Mouse (Mus musculus): ENCODE data around the gene Tnnc2.

The Tnnc2 gene

DNA sequence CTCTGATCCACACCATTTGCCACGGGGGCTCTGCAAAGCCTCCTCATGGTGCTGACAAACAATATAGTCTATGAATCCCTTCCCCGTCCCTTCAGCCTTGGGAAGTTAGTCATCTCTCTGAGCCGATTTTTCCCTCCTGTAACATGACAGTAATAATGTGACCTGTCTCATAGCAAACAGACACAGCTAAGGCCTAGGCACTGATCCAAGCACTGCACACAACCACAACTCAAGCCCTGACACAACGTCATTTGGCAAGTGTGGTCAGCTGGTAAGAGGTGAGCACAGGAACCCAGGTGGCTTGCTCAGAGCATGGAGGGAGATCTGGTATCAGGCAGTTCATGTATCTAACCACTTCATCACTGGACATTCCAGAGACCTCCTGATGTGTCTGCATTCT lies 16.1 kb upstream of the Tnnc2 start:
- DNase-seq (ENCODE audit: low spot score) = no peak

DNA sequence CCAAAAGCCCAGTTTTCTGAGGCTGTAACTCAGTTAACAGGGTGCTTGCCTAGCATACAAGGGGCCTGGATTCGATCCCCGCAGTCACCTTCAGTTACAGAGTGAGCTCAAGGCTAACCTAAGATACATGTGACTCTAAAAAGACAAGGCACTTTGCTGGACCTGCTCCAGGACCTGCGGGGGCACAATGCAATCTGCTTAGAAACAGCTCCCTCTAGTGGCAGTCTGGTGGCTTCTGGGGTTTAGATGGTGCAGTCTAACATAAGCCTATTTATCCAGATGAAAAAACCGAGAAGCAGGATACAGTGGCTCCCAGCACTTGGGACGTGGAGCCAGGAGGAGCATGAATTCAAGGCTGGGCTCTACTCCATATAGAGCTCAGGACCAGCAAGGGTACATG lies 14.5 kb upstream of the Tnnc2 start:
- DNase-seq (ENCODE audit: low spot score) = peak; percentile 92

DNA sequence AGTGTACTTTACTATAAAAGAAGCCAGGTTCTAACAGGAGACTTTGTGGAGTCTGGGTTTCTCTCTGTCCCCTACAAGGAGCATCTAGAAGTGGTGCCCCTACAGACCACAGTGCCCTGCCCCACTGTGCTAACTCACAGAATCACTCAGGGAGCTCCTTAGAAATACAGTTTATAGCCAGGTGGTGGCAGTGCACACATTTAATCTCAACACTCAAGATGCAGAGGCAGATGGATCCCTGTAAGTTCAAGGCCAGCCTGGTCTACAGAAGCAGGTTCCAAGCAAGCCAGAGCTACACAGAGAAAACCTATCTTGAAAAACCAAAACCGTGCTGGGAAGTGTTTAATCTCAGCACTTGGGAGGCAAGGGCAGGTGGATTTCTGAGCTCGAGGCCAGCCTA lies 14.0 kb upstream of the Tnnc2 start:
- DNase-seq (ENCODE audit: low spot score) = peak; percentile 48

DNA sequence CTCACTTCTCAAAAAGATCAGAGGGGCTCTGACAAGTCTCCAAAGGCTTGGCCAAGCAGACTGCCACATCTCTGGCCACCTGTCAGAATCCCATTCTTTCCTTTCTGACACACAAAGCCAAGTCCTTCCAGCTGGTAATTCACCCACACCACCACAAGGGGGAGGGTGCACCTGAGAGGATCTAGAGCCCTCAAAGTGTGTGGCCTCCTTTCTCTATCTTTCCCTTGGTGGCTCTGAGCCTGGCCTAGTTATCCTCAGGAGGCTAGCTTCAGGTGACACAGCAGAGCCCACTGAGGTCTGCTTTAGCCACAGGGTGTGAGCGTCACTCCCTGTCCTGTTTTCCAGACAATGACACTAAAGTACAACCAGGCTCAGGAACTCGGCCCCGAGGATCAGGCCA lies 13.5 kb upstream of the Tnnc2 start:
- DNase-seq (ENCODE audit: low spot score) = peak; percentile 77

DNA sequence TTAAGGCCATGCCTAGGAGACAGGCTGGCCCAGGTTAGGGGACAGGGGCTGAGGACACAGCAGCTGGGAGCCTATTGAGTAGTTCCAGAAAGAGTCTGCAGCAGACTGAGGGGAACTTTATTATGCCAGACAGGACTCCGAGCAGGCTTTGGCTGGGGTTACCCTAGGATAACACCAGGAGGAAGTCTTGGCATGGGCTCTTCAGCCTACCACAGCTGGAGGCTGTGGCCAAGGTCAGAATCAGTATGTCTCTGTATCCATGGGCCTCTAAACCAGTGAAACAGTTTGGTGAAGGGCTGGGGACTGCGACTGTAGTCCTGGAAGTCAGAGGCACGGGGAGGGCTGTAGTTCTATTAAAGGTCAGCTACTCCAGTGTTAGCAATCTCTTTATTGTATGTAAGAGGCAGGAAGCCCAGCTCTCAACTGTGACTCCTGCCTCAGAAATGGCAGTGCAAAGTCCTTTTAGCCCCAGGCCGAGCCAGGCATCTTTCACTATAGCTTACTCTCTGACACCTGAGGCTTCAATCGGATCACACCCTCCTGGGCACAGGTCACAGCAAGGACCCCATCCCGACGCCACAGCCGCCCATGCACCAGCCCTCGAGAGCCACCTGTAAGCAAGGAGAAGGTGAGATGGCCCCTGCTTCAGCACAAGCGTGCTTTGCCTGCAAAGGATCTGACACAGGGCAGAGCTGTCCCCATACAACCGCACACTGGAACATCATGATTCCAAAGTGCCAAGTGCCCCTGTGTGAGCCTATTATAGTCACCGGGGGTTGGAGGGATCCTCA lies 12.8 kb upstream of the Tnnc2 start:
- peak; percentile 49 for DNase-seq (ENCODE audit: low spot score)

DNA sequence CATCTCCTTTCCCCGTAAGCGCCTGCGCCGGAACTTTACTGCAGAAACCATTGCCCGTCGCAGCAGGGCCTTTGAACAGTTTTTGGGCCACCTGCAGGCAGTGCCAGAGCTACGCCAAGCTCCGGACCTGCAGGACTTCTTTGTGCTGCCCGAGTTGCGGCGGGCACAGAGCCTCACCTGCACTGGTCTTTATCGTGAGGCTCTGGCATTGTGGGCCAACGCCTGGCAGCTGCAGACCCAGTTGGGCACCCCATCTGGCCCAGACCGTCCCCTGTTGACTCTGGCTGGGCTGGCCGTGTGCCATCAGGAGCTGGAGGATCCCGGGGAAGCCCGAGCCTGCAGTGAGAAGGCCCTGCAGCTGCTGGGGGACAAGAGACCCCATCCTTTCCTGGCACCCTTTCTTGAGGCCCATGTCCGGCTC lies 12.1 kb upstream of the Tnnc2 start:
- DNase-seq (ENCODE audit: low spot score) = peak; percentile 68

DNA sequence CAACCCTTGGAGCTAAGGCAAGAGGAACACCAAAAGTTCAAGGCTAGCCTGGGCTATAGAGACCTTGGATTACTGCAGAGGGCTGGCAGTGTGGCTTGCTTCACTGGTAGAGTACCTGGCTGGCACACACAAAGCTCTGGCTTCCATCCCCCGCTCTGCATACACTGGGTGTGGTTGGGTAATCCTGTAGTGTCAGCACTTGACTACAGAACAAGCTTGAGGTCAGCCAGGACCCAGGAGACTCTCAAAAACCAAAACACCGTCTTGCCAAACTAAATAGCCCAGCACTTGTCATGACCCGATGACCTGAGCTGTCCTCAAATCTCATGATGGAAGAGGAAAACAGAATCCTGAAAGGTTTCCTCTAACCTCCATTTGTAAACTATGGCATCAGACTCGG lies 10.7 kb upstream of the Tnnc2 start:
- no peak for DNase-seq (ENCODE audit: low spot score)

DNA sequence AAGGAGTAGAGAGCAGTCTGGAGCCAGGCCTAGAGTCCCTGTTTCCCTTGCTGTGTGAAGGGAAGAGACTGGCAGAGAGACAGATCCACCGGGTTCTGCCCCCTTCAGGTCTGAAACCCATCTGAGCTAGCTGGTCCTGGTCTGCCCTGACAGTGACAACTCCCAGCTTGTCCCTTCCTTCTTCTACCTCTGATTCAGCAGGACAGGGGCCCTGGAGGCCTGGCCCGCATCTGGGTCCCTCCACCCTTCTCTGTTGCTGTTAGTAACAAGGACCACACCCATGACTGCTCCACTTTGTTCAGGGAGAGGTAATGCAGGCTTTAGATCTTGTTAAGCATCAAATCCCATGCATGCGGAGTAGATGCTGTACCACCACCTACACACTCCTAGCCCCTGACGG lies 8.6 kb upstream of the Tnnc2 start:
- no peak for DNase-seq (ENCODE audit: low spot score)

DNA sequence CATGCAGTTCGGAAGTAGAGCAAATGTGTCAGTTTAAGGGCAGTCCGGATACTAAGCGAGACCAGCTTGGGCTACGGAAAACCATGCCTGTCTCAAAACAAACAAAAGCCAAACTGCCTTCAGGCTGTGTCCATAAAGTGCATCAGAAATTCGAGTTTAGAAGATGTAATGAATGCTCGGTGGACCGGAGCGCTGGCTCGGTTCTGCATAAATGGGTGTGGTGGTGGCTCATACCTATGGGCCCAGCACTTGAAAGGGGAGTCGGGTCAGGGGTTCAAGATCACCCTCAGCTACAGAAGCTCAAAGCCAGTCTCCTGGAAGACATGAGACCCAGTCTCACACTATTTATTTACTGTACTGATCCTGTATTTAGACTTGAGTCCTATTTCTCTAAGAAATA lies 8.0 kb upstream of the Tnnc2 start:
- DNase-seq (ENCODE audit: low spot score) = no peak

DNA sequence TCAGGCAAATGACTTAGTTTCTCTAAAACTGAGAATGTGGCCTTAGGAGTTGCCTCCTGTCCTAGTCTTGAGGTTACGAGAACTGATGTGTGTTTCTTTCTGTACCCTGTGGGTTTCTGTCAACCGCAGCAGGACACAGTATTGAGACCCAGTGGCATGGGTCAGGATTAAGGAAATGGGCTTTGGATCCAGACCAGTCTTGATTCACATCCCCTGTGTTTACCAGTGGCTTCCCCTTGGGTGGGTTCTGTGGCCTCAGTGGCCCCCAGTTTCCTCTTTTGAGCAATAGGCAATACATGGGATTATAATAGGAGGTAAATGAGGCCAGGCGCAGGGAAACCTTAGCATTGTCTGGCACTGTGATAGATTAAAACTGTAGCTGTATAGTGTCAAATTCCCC lies 7.3 kb upstream of the Tnnc2 start:
- no peak for DNase-seq (ENCODE audit: low spot score)

DNA sequence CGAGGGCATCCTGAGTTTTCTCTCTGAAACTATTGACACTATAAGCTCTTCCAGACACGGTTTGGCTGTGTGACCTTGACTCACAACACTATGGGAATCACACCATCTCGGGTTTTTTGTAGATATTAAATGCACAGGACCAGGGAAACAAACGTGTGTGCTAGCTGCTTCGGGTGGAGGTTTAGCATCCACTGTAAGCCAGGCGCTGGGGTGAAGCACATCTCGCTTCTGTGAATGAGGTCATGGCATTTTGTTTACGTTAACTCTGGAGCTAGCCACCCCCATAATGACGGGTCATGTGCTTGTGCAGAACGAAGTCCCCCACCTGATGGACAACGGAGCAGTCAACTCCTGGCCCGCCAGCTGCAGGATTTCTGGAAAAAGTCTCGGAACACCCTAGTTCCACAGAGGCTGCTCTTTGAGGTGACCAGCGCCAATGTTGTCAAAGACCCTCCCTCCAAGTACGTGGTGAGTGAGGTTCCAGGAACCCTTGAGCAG lies 6.7 kb upstream of the Tnnc2 start:
- DNase-seq (ENCODE audit: low spot score) = peak; percentile 47

DNA sequence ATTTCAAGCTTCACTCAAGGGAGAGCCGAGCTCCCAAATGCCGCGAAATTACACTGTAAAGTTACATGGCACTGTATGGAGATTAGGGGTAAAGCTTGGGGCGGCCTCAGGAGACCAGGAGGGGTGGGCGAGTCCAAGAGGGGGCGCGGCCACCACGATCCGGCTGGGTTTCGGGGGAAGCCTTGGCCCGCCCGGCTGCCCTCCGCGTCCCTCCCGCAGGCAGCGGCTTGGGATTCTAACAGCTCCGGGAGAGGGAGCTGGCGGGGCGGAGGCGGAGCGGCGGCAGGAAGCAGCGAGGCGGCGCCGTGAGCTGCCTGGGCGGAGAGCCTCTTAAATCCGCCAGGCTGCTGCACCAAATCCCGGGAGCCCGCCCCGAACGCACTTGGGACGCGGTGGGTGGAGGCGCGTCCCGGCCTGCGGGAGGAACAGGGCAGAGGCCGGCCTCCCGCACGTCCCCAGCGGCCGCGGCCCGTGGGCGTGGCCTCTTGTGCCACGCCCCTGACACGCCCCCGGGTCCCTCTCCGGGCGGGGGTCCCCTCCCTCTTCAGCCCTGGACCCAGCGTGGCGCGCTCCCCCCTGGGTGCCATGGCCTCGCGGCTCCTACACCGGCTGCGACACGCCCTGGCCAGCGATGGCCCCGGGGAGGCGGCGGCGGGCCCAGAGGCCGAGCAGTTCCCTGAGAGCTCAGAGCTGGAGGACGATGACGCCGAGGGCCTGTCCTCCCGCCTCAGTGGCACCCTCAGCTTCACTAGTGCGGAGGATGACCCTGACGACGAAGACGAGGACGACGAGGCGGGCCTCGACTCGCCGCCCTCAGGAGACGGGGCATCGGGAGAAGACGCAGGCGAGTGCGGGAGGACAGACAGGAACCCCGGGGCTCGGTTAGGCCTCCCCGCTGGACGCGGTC lies 6.0 kb upstream of the Tnnc2 start, which contains the start of gene Snx21:
Snx21 (plus strand) TSS at position 343 of the 907 bp plus-strand sequence.
- peak; percentile 92 for DNase-seq (ENCODE audit: low spot score)

DNA sequence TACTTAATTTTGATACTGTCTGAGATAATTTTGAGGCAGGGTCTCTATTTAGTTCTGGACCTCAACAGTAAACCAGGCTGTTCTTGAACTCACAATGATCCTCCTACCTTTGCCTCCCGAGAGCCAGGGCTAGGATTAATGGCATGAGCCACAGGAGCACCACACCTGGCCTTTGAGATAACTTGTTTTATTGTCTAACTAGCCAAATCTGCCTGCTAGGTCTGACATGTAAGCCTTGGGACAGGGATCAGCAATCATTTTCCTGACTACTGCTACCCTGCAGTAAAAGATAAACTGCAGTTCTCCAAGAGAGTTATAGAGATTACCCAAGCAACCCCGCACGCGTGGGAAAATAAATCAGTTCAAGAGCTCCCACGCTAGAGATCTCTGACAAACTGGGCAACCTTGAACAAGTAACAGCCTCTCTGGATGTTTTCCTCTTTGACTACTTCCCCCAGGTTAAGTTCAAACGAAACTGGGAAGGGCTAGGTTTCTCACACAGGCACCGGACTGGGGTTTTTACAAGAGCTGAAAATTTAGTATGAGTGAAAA lies 5.2 kb upstream of the Tnnc2 start:
- DNase-seq (ENCODE audit: low spot score) = peak; percentile 41

DNA sequence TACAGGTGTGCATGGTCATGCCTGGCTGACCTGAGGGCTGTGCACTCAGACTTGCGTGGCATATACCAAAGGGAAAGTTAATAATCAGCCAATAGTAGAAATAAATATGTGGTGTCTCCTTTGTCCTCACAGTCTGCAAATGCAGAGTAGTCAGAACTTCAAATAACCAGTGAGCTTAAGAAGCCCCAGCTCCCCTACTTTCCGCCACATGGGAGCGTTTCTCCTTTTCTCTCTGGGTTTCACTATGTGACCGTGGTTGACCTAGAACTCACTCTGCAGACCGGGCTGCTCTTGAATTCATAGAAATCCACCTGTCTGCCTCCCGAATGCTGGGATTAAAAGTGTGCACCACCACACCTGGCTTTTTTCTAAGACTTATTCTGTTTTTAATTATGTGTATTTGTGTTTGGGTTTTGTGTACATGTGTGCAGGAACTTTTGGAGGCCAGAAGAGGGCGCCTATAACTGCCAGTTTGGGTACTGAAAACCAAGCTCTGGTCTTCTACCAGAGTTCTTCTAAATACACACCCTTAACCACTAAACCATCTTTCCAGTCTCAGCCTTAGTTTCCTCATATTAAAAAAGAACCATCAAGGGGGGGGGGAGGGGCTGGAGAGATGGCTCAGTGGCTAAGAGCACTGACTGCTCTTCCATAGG lies 4.3 kb upstream of the Tnnc2 start:
- no peak for DNase-seq (ENCODE audit: low spot score)

DNA sequence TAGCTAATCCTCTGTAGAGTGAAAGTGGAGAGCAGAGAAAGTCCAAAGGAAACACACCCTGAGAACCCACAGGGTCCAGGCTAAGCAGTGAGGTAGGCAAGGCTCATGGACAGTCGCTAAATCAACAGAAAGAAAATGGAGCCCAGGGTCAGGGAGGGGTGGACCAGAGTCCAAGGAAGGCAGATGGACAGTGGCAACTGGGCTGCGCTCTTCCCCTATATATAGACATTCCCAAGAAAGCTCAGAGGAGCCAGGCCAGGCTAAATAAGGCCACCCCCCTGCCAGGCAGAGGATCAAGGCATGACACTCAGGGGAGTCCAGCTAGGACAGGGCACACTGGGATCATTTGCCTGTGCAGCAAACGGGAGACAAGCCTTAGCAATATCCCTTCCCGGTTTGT lies 2.1 kb upstream of the Tnnc2 start:
- no peak for DNase-seq (ENCODE audit: low spot score)

DNA sequence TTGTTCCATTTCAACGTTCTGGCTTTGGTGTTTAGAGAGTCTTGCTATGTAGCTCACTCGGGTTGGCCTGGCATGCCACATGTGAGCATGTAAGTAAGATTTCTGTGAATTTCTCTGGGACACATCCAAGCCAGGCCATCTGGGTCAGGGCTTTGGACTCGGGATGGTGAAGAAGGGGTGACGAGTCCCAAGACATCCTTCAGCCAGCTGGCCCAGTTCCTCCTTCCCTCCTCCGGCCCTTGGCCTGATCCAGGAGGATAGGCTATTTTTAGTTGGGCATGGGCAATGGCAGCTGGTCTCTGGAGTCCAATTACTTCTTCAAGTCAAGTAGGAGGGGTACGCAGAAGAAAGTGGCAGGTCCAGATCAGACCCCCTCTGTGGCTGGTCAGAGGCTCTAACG lies 958 bp downstream of the Tnnc2 start:
- no peak for DNase-seq (ENCODE audit: low spot score)

DNA sequence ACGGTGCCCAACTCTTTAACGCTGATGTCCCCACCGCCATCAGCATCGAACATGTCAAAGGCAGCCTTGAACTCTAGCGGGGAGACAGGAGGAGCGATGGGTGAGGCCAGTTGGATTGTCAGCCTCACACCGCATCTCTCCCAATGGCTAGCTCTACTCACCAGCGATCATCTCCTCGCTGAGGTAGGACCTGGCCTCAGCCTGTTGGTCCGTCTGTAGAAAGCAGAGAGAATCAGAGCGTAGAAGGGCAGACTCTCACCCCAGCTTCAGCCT lies 1.8 kb downstream of the Tnnc2 start:
- no peak for DNase-seq (ENCODE audit: low spot score)

DNA sequence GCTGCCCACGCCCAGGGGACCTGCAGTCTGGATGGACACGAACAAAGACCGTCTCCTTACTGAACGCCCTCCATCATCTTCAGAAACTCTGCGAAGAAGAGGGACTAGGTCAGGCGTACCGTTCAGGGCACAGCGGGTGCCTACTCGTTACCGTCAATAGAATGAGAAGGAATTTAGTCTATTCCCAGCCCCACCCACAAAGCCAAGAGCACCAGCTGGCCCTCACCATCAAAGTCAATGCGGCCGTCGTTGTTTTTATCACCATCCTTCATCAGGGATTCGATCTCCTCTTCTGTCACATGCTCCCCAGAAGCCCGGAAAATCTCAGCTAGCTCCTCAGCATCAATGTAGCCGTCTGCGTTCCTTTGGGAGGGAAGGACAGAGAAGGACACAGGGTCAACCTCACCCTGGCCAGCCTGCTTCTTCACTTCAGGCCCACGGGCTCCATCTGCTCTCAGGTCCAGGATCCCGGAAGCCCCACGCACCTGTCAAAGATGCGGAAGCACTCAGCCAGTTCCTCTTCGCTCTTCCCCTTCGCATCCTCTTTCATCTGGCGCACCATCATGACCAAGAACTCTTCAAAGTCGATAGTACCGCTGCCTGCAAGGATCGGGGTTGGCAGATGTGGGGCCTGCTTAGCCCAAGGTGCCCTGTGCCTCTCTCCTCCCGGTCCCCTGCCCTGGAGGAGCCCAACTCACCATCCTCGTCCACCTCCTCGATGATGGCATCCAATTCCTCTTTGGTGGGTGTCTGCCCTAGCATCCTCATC lies 2.3 kb downstream of the Tnnc2 start:
- DNase-seq (ENCODE audit: low spot score) = no peak

DNA sequence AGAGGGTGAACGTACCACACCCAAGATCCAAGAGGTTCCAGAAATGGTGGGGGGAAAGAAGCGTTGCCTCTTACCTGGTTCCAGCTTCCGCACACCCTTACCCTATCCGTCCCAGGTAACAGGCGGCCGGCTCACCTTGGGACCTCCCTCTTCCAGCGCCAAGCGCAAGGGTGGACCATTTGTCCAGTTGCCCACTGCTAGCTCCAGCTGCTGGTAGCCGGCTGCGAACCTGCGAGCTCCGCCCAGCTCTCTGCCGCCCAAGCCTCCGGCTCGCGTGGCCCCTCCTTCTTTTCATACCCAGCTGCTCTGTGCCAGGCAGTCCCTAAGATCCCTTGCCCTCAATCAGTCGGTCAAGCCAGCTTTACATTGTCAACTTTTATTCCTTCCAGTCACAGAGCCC lies 3.0 kb downstream of the Tnnc2 start:
- no peak for DNase-seq (ENCODE audit: low spot score)

DNA sequence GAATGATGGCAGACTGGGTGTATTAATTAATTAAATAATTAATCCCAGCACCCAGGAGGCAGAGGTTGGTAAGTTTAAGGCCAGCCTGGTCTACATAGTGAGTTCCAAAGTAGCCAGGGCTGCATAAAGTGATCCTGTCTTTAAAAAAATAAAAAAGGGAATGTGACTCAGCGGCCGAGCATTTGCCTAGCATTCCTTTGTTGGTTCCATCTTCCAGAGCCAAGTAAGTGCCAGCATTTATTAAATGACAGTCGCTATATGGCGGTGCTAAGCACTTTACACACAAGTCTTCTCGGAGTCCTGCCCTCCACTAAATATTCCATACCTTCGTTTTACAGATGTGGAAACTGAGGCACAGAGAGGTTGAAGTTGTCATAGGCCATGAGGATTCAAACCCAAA lies 3.6 kb downstream of the Tnnc2 start:
- no peak for DNase-seq (ENCODE audit: low spot score)

DNA sequence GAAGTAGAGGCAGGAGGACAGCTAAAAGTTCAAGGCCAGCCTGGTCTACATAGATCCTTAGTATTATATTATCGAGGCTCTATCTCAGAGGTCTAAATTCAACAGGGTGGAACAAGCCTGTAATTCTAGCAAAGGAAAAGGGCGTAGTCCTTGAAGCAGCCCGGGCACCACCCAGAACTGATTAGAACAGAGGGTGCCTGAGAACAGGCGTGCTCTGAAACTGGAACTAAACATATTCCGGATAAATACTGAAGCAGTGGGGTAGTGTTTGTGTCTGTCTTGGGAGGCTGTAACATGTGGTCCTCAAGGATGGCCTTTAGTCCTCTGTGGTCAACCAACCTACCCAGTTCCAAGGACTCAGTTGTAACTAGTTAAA lies 5.8 kb downstream of the Tnnc2 start:
- no peak for DNase-seq (ENCODE audit: low spot score)
